Mouse (Mus musculus) heart, embryonic 14.5 days (tissue): ENCODE measurements at regions not wholly inside any gene's neighbourhood (a gene's known extent, or its start where the extent isn't known, plus 50 kb on each side); places are given as distances from the start of the nearest gene placed in this dataset.

Experiments
- ATAC-seq: fragments of 200-750 bp; cut with Nextera tagmentation; 2 replicates; pipeline ENCODE4 v1.8.0; 2017; ENCODE audit warnings: low read depth, moderate TSS enrichment; ENCODE audit not compliant: insufficient number of reproducible peaks, insufficient read depth, low FRiP score
- H3K27ac ChIP-seq, 2 experiments: fragments of 200-500 bp in 1 of 2; fragments of 300-500 bp in 1 of 2; sonication (generic) in 1 of 2; replicated peaks in 1 of 2; 2 replicates each; pipeline ENCODE4 v1.5.1; 2012 to 2014; ENCODE audit warnings: low read depth in 2 of 2, low read length in 2 of 2, control low read depth in 1 of 2, mild to moderate bottlenecking in 1 of 2, mixed read lengths in 1 of 2; ENCODE audit not compliant: control insufficient read depth in 1 of 2, insufficient read depth in 1 of 2
- H3K27me3 ChIP-seq: fragments of 300-500 bp; sonication (generic); 2 replicates; pipeline ENCODE4 v1.6.1; 2014; ENCODE audit warnings: mild to moderate bottlenecking, low read length, control low read depth; ENCODE audit not compliant: control insufficient read depth, insufficient read depth
- H3K36me3 ChIP-seq: fragments of 300-500 bp; sonication (generic); 2 replicates; pipeline ENCODE4 v1.6.1; 2014; ENCODE audit warnings: mild to moderate bottlenecking, control low read depth, low read length, mixed read lengths; ENCODE audit not compliant: control insufficient read depth, insufficient read depth
- H3K4me1 ChIP-seq, 2 experiments: fragments of 200-500 bp in 1 of 2; fragments of 300-500 bp in 1 of 2; sonication (generic) in 1 of 2; 2 replicates each; pipeline ENCODE4 v1.6.1; 2012 to 2014; ENCODE audit warnings: low read length in 2 of 2, control low read depth in 1 of 2, mixed read lengths in 1 of 2; ENCODE audit not compliant: control insufficient read depth in 2 of 2, insufficient read depth in 2 of 2
- H3K4me2 ChIP-seq: fragments of 300-500 bp; sonication (generic); 2 replicates; pipeline ENCODE4 v1.6.1; 2014; ENCODE audit warnings: mild to moderate bottlenecking, low read length
- H3K4me3 ChIP-seq, 2 experiments: fragments of 200-500 bp in 1 of 2; fragments of 300-500 bp in 1 of 2; sonication (generic) in 1 of 2; 2 replicates each; pipeline ENCODE4 v1.5.1; 2012 to 2014; ENCODE audit warnings: low read length in 2 of 2, mild to moderate bottlenecking in 2 of 2, control low read depth in 1 of 2, low read depth in 1 of 2, moderate library complexity in 1 of 2; ENCODE audit not compliant: control insufficient read depth in 1 of 2, insufficient read depth in 1 of 2
- H3K9ac ChIP-seq: fragments of 300-500 bp; sonication (generic); 2 replicates; pipeline ENCODE4 v1.6.1; 2014; ENCODE audit warnings: mild to moderate bottlenecking, low read length
- H3K9me3 ChIP-seq: fragments of 300-500 bp; sonication (generic); 2 replicates; pipeline ENCODE4 v1.6.1; 2016; ENCODE audit warnings: low read length, control low read depth; ENCODE audit not compliant: control insufficient read depth
- WGBS: fragments of 180-500 bp; shearing (Covaris S2); extraction: QIAGEN DNeasy Blood & Tissue Kit; methylation state at CpG from one replicate; pipeline ENCODE4 v1.1.7; 2014; 5-methylcytosine and 5-hydroxymethylcytosine counted together

DNA sequence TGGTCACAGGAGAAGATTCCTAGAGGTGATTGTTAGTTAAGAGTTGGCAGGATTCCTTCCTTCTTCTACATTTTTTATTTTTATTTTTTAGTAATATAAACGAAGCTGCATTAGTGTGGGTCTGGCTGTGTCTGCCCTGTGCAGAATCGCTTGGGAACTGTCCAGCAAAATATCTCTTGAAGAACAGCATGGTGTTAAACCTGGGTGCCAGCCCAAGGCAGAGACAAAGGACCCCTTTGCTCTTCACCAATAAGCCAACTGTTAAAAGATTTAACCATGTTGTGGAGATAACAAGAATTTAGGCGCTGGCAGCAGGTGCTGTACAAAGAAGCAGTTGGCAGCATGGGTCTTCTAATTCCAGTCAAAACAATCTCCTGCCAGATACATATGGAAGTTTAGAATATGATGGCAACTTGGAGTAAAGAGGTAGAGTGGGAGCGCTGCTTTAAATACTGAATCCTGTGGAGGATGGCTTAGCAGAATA lies 205.5 kb upstream of the Dnajc24 start:
- no peaks in the 10 kb centered on the region for H3K27me3 ChIP-seq
- ATAC-seq, result no peak
- no peak overlapping the region for H3K9ac ChIP-seq
- no peaks in the 10 kb centered on the region for H3K36me3 ChIP-seq
- H3K4me2 ChIP-seq, result no peak overlapping the region
- no peak overlapping the region for H3K4me3 ChIP-seq
- no peaks in the 10 kb centered on the region for H3K9me3 ChIP-seq
- no peak overlapping the region for H3K27ac ChIP-seq
- WGBS, result 62% methylated on average over 4 of the region's 4 CpGs
- H3K4me1 ChIP-seq, result no peaks in the 10 kb centered on the region

DNA sequence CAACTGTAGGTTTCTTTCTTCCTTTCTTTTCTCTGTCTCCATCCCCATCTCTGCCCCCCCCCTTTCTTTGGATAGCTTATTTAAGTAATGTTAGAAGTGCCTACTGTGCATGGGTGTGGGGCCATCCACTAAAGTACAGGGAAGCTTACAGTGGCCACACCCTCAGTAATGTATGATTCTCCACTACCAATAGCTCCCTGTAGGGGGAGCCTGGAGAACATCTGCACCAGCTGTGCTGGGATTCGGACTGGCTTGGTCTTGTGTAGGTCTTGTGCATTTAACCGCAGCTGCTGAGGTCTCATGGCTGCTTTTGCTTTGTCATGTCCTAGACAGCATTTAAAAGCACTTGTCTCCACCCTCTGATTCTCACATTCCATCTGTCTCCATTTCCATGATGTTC lies 196.8 kb upstream of the Dnajc24 start:
- H3K9me3 ChIP-seq, result 0 out of 2 replicates have a peak, but pooled peaks cover 3% of the 10 kb centered on the region
- no peak overlapping the region for H3K4me2 ChIP-seq
- H3K27me3 ChIP-seq, result peaks cover 17% of the 10 kb centered on the region; the same call in 1 of the 2 replicates

GRCm38 (mm10) chr2:106195170-106195569 lies 191.8 kb upstream of the Dnajc24 start:
- 15% methylated on average over 6 of the region's 7 CpGs for WGBS
- Histone ChIP-seq H3K4me2 (no peak overlapping the region), H3K36me3 (no peaks in the 10 kb centered on the region), H3K27me3 (peaks cover 22% of the 10 kb centered on the region), H3K27ac (no peak overlapping the region), H3K9ac (no peak overlapping the region), H3K4me3 (no peak overlapping the region), H3K9me3 (0 out of 2 replicates have a peak, but pooled peaks cover under 1% of the 10 kb centered on the region), H3K4me1 (0 out of 4 replicates have a peak, but pooled peaks cover 0 to 6% of the 10 kb centered on the region in 2 experiments)
- no peak for ATAC-seq

More for the DNA sequence above, 196.8 kb upstream of the Dnajc24 start:
- Histone ChIP-seq H3K9ac (no peak overlapping the region), H3K4me1 (no peaks in the 10 kb centered on the region), H3K4me3 (no peak overlapping the region), H3K36me3 (no peaks in the 10 kb centered on the region), H3K27ac (no peak overlapping the region)
- no peak for ATAC-seq
- WGBS, result 89% methylated on average over 2 of the region's 2 CpGs

- H3K9ac ChIP-seq, result 0 out of 2 replicates have a peak overlapping the region, but pooled peaks have one; percentile 34
Observed at GRCm38 (mm10) chr2:106194369-106195023, 191.1 kb upstream of the Dnajc24 start.

GRCm38 (mm10) chr2:106193889-106194347 lies 190.6 kb upstream of the Dnajc24 start:
- ATAC-seq, result no peak
- 0 out of 2 replicates have a peak overlapping the region, but pooled peaks have one; percentile 34 for H3K9ac ChIP-seq
- no peaks in the 10 kb centered on the region for H3K9me3 ChIP-seq
- H3K4me3 ChIP-seq, result peak overlapping the region; percentile 35 to 37
- H3K36me3 ChIP-seq, result no peaks in the 10 kb centered on the region
- H3K27ac ChIP-seq, result no peak overlapping the region
- H3K27me3 ChIP-seq, result peaks cover 22% of the 10 kb centered on the region
- WGBS, result 5% methylated on average over 9 of the region's 9 CpGs
- peak overlapping the region; percentile 81 for H3K4me2 ChIP-seq
- 0 out of 4 replicates have a peak, but pooled peaks cover 0 to 6% of the 10 kb centered on the region in 2 experiments for H3K4me1 ChIP-seq

More at GRCm38 (mm10) chr2:106194369-106195023, 191.1 kb upstream of the Dnajc24 start:
- peak overlapping the region; percentile 81 for H3K4me2 ChIP-seq
- H3K9me3 ChIP-seq, result no peaks in the 10 kb centered on the region
- H3K4me3 ChIP-seq, result peak overlapping the region; percentile 35 to 37
- 12% methylated on average over 14 of the region's 14 CpGs for WGBS
- 0 out of 4 replicates have a peak, but pooled peaks cover 0 to 6% of the 10 kb centered on the region in 2 experiments for H3K4me1 ChIP-seq
- no peak overlapping the region for H3K27ac ChIP-seq
- H3K27me3 ChIP-seq, result peaks cover 22% of the 10 kb centered on the region
- no peaks in the 10 kb centered on the region for H3K36me3 ChIP-seq
- no peak for ATAC-seq

GRCm38 (mm10) chr2:106190579-106191322 lies 187.4 kb upstream of the Dnajc24 start:
- Histone ChIP-seq H3K9ac (no peak overlapping the region), H3K9me3 (no peaks in the 10 kb centered on the region), H3K27me3 (peaks cover 10% of the 10 kb centered on the region), H3K36me3 (no peaks in the 10 kb centered on the region), H3K27ac (no peak overlapping the region), H3K4me3 (no peak overlapping the region), H3K4me2 (no peak overlapping the region), H3K4me1 (0 out of 4 replicates have a peak, but pooled peaks cover 0 to 6% of the 10 kb centered on the region in 2 experiments)
- ATAC-seq, result no peak
- WGBS, result 46% methylated on average over 11 of the region's 11 CpGs

DNA sequence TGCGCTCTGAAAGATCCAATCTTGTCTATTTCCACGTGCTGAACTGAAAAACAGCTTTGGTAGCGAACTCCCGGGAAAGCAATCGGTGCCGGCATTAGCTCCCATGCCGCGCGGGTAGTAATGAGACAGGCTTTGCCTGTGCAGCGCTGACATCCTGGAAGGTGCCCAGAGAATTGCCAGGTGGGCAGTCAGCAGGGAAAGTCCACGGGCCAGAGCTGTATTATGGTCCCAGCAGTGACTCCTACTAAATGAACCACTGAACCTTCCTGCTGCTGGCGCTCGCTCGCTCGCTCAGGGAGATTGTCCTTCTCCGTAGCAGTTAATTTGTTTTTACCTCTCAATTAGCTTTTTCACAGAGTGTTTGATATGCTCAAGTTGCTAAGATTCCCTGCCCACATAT lies 180.3 kb upstream of the Dnajc24 start:
- H3K4me2 ChIP-seq, result no peak overlapping the region
- H3K9ac ChIP-seq, result no peak overlapping the region
- peaks cover 12% of the 10 kb centered on the region; the same call in 1 of the 2 replicates for H3K27me3 ChIP-seq
- no peaks in the 10 kb centered on the region for H3K9me3 ChIP-seq
- no peak overlapping the region for H3K27ac ChIP-seq
- H3K4me1 ChIP-seq, result no peaks in the 10 kb centered on the region
- H3K36me3 ChIP-seq, result no peaks in the 10 kb centered on the region
- ATAC-seq, result no peak
- H3K4me3 ChIP-seq, result no peak overlapping the region
- 69% methylated on average over 16 of the region's 16 CpGs for WGBS
